Mouse (Mus musculus) stomach, postnatal 0 days (tissue): ENCODE data around the gene Rubcn. TPM values are rescaled to one million over a fixed set of nuclear protein-coding genes. Genes with fewer than 3 reads are reported as not detected.

Experiments used
- ATAC-seq: fragments of 200-750 bp; cut with Nextera tagmentation; 2 replicates; pipeline ENCODE4 v1.8.0; 2017; ENCODE audit not compliant: low FRiP score, low TSS enrichment
- DNase-seq: peaks from one replicate; pipeline ENCODE4 v3.0.0-alpha.2; 2016; ENCODE audit warnings: low spot score
- H3K27ac ChIP-seq: fragments of 300-500 bp; sonication (generic); replicated peaks from 2 replicates; pipeline ENCODE4 v1.5.1; 2014; ENCODE audit warnings: mild to moderate bottlenecking, control low read depth
- H3K27me3 ChIP-seq: fragments of 300-500 bp; sonication (generic); 2 replicates; pipeline ENCODE4 v1.6.1; 2014; ENCODE audit warnings: low read length; ENCODE audit not compliant: control insufficient read depth, insufficient read depth
- H3K36me3 ChIP-seq: fragments of 300-500 bp; sonication (generic); 2 replicates; pipeline ENCODE4 v1.6.1; 2014; ENCODE audit warnings: low read length, mixed read lengths; ENCODE audit not compliant: control insufficient read depth, insufficient read depth
- H3K4me1 ChIP-seq: fragments of 300-500 bp; sonication (generic); replicated peaks from 2 replicates; pipeline ENCODE4 v1.6.1; 2014; ENCODE audit warnings: antibody characterized with exemption; ENCODE audit not compliant: control insufficient read depth, insufficient read depth
- H3K4me2 ChIP-seq: fragments of 300-500 bp; sonication (generic); replicated peaks from 2 replicates; pipeline ENCODE4 v1.6.1; 2014; ENCODE audit warnings: low read depth, mild to moderate bottlenecking, control low read depth, moderate library complexity
- H3K4me3 ChIP-seq: fragments of 300-500 bp; sonication (generic); 2 replicates; pipeline ENCODE4 v1.5.1; 2014; ENCODE audit warnings: low read depth, low read length, control low read depth
- H3K9ac ChIP-seq: fragments of 300-500 bp; sonication (generic); 2 replicates; pipeline ENCODE4 v1.6.1; 2014; ENCODE audit warnings: mild to moderate bottlenecking, low read length, control low read depth, mixed read lengths
- H3K9me3 ChIP-seq: fragments of 300-500 bp; sonication (generic); 2 replicates; pipeline ENCODE4 v1.6.1; 2016; ENCODE audit warnings: low read length; ENCODE audit not compliant: control insufficient read depth
- CTCF ChIP-seq: IDR thresholded peaks from 2 replicates; pipeline ENCODE4 v1.5.1; 2016; ENCODE audit warnings: antibody characterized with exemption, low read depth, mild to moderate bottlenecking, moderate library complexity
- EP300 ChIP-seq: optimal IDR thresholded peaks from 2 replicates; pipeline ENCODE3; 2016; ENCODE audit warnings: antibody characterized with exemption
- WGBS: fragments of 180-500 bp; shearing (Covaris S2); extraction: QIAGEN DNeasy Blood & Tissue Kit; methylation state at CpG from one replicate; pipeline ENCODE4 v1.1.7; 2014; 5-methylcytosine and 5-hydroxymethylcytosine counted together
- polyA plus RNA-seq: library from polyadenylated mRNA; unstranded; fragments of >200 nt; fragmentation: Nextera tagmentation; extraction: Ambion mirVana; gene quantifications from 2 replicates; pipeline ENCODE4 v1.2.1, GENCODE M21; 2015

Rubcn gene
- polyA plus RNA-seq, 1 experiment from 2014 or later = 7.1 TPM

DNA sequence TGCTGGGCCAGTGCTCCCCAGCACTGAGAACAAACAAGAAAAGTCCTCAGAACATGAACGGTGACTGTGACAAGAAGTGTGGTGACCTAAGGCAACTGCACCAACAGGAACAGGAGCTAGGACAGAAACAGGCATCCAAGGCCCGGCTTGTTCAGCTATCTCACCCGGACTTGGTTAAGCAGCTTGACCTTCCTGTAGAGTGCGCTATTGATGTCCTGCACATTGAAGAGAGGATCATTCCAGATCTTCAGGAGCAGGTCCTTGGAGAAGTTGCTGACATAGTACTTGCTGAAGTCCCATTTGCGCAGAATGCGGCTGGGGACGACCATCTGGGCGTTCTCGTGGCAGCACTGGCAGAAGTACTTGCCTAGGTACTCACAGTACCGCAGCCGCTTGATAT, 51.0 kb downstream of the Rubcn start:
- no peak overlapping the region for H3K4me2 ChIP-seq
- H3K27ac ChIP-seq = no peak overlapping the region
- no peaks in the 10 kb centered on the region for H3K9me3 ChIP-seq
- H3K4me1 ChIP-seq = peaks cover 4% of the 10 kb centered on the region; the same call in 1 of the 2 replicates
- 97% methylated on average over 11 of the region's 11 CpGs for WGBS
- DNase-seq (no peak), ATAC-seq (no peak)
- no peaks in the 10 kb centered on the region for H3K27me3 ChIP-seq
- H3K9ac ChIP-seq = no peak overlapping the region
- TF ChIP-seq EP300 (no peak), CTCF (peak; percentile 26; the same call in 1 of the 2 replicates)
- peaks cover 27% of the 10 kb centered on the region for H3K36me3 ChIP-seq
- H3K4me3 ChIP-seq = no peak overlapping the region

DNA sequence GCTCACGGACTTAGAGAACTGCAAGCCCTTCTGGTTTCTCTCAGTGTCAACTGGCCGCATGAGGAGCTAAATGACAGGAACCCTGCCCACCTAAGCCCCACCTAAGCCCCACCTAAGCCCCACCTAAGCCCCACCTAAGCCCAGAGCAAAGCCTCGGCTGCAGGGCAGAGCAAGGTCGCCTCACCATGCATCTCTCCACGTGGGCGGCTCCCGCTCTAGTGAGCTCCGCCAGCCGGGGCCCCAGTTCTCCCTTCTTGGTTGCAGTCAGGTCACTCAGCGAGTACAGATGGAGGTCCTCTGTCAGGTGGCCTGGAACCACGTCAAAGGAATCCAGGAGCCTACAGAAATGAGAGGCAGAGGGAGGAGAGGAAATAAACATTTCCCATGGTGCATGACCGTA, 52.2 kb downstream of the Rubcn start:
- WGBS = 46% methylated on average over 12 of the region's 12 CpGs
- no peak overlapping the region for H3K4me3 ChIP-seq
- H3K27me3 ChIP-seq = no peaks in the 10 kb centered on the region
- no peak overlapping the region for H3K9ac ChIP-seq
- H3K4me1 ChIP-seq = peaks cover 4% of the 10 kb centered on the region; the same call in 1 of the 2 replicates
- no peaks in the 10 kb centered on the region for H3K9me3 ChIP-seq
- H3K36me3 ChIP-seq = peaks cover 27% of the 10 kb centered on the region
- no peak for DNase-seq
- no peak overlapping the region for H3K27ac ChIP-seq
- no peak for ATAC-seq
- TF ChIP-seq CTCF (no peak), EP300 (no peak)
- no peak overlapping the region for H3K4me2 ChIP-seq

- Histone ChIP-seq H3K4me1 (peaks cover 4% of the 10 kb centered on the region; the same call in 1 of the 2 replicates), H3K4me2 (no peak overlapping the region), H3K9ac (no peak overlapping the region), H3K27me3 (no peaks in the 10 kb centered on the region), H3K4me3 (no peak overlapping the region), H3K36me3 (peaks cover 24% of the 10 kb centered on the region), H3K9me3 (no peaks in the 10 kb centered on the region), H3K27ac (no peak overlapping the region)
- WGBS = 92% methylated on average over 13 of the region's 13 CpGs
- DNase-seq = no peak
- no peak for TF ChIP-seq CTCF
- no peak for TF ChIP-seq EP300
- no peak for ATAC-seq
Measured at GRCm38 (mm10) chr16:32824061-32824460, 53.5 kb downstream of the Rubcn start.

DNA sequence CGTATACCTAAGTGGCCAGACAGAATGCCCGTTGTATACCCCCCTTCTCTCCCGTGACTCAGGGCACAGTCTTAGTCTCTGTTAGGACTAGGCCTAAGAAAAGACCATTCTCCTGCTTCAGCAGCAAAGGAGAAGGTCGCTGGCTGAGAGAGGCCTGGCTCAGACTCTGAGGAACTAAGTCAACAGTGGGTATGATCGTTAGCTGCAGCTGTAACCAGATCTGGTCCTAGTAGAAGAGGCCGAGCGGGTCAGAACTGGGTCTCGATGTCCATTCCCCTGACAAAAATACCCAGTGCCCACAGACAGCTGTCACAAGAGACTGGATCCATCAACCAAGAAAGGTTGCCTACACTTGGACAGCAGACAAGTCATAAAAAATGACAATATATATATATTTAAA, 54.1 kb downstream of the Rubcn start:
- H3K9me3 ChIP-seq = no peaks in the 10 kb centered on the region
- ATAC-seq (no peak), DNase-seq (no peak)
- no peak overlapping the region for H3K9ac ChIP-seq
- H3K27me3 ChIP-seq = no peaks in the 10 kb centered on the region
- no peak for TF ChIP-seq EP300
- TF ChIP-seq CTCF = no peak
- peaks cover 4% of the 10 kb centered on the region; the same call in 1 of the 2 replicates for H3K4me1 ChIP-seq
- WGBS = 85% methylated on average over 8 of the region's 8 CpGs
- H3K36me3 ChIP-seq = peaks cover 22% of the 10 kb centered on the region
- no peak overlapping the region for H3K27ac ChIP-seq
- H3K4me2 ChIP-seq = no peak overlapping the region
- no peak overlapping the region for H3K4me3 ChIP-seq

- WGBS = 68% methylated on average over 5 of the region's 5 CpGs
- Histone ChIP-seq H3K4me1 (peaks cover 4% of the 10 kb centered on the region; the same call in 1 of the 2 replicates), H3K4me2 (no peak overlapping the region), H3K4me3 (no peak overlapping the region), H3K36me3 (peaks cover 22% of the 10 kb centered on the region), H3K27me3 (no peaks in the 10 kb centered on the region), H3K9me3 (no peaks in the 10 kb centered on the region), H3K9ac (no peak overlapping the region), H3K27ac (no peak overlapping the region)
- ATAC-seq (no peak), DNase-seq (no peak)
- TF ChIP-seq EP300 (no peak), CTCF (no peak)
Measured at GRCm38 (mm10) chr16:32822881-32823280, 54.7 kb downstream of the Rubcn start.

DNA sequence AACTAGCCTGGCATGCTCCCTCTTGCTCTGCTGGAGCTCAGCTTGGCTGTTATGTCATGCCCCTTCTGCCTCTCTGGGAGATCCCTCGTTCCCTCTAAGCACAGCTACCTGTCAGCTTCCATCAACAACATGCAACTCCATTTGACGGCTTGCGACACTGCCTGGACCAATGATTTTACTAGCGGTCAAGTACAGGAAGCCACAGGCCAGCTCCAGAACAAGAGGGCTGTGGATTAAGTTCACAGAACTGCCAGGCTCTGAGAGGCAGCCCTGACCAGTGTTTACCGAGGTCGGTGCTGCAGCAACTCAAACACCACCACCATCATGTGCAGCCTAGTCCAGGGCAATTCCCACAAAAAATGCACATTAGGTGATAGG, 55.1 kb downstream of the Rubcn start:
- Histone ChIP-seq H3K4me3 (no peak overlapping the region), H3K4me2 (no peak overlapping the region), H3K4me1 (peaks cover 4% of the 10 kb centered on the region; the same call in 1 of the 2 replicates), H3K27ac (peak overlapping the region; percentile 49), H3K9me3 (no peaks in the 10 kb centered on the region), H3K9ac (no peak overlapping the region), H3K27me3 (no peaks in the 10 kb centered on the region), H3K36me3 (peaks cover 17% of the 10 kb centered on the region)
- DNase-seq (no peak), ATAC-seq (peak; percentile 30; the same call in 1 of the 2 replicates)
- TF ChIP-seq CTCF (no peak), EP300 (no peak)
- 55% methylated on average over 6 of the region's 6 CpGs for WGBS
